Mouse (Mus musculus): ENCODE data around the gene Dusp13. TPM values are rescaled to one million over a fixed set of nuclear protein-coding genes. Genes with fewer than 3 reads are reported as not detected.

The Dusp13 gene
- polyA plus RNA-seq, 1 experiment from 2014 or later = not detected

- no peak overlapping the region for H3K27ac ChIP-seq (ENCODE audit: low read depth, low read length)
- 93% methylated on average over 4 of the region's 4 CpGs for WGBS
- H3K4me3 ChIP-seq (ENCODE audit: low read depth, low read length) = no peak overlapping the region
- no peaks in the 10 kb centered on the region for H3K4me1 ChIP-seq (ENCODE audit: control insufficient read depth, insufficient read depth, low read length)
- no peaks in the 10 kb centered on the region for H3K9me3 ChIP-seq (replicated peaks; ENCODE audit: control insufficient read depth, low read length)
- H3K36me3 ChIP-seq (ENCODE audit: control insufficient read depth, insufficient read depth, low read length) = no peaks in the 10 kb centered on the region
- no peak for DNase-seq (ENCODE audit: low spot score)
- H3K27me3 ChIP-seq (replicated peaks; ENCODE audit: control insufficient read depth, insufficient read depth, low read length) = no peaks in the 10 kb centered on the region
- ATAC-seq = no peak
- no peak overlapping the region for H3K9ac ChIP-seq (ENCODE audit: low read length)
- H3K4me2 ChIP-seq (ENCODE audit: low read length) = no peak overlapping the region
These were observed 8.5 kb downstream of the Dusp13 start for GRCm38 (mm10) chr14:21742441-21742840.

- H3K4me3 ChIP-seq (ENCODE audit: low read depth, low read length) = no peak overlapping the region
- DNase-seq (ENCODE audit: low spot score) (peak; percentile 91), ATAC-seq (peak; percentile 92)
- no peaks in the 10 kb centered on the region for H3K36me3 ChIP-seq (ENCODE audit: control insufficient read depth, insufficient read depth, low read length)
- H3K4me2 ChIP-seq (ENCODE audit: low read length) = no peak overlapping the region
- H3K4me1 ChIP-seq (ENCODE audit: control insufficient read depth, insufficient read depth, low read length) = no peaks in the 10 kb centered on the region
- 10% methylated on average over 4 of the region's 4 CpGs for WGBS
- no peaks in the 10 kb centered on the region for H3K9me3 ChIP-seq (replicated peaks; ENCODE audit: control insufficient read depth, low read length)
- no peaks in the 10 kb centered on the region for H3K27me3 ChIP-seq (replicated peaks; ENCODE audit: control insufficient read depth, insufficient read depth, low read length)
- H3K9ac ChIP-seq (ENCODE audit: low read length) = no peak overlapping the region; the same call in 1 of the 2 replicates
- no peak overlapping the region for H3K27ac ChIP-seq (ENCODE audit: low read depth, low read length)
These were observed 9.2 kb downstream of the Dusp13 start for GRCm38 (mm10) chr14:21741786-21742185.

- Histone ChIP-seq H3K27me3 (replicated peaks; ENCODE audit: control insufficient read depth, insufficient read depth, low read length) (no peaks in the 10 kb centered on the region), H3K4me3 (ENCODE audit: low read depth, low read length) (no peak overlapping the region), H3K27ac (ENCODE audit: low read depth, low read length) (no peak overlapping the region), H3K4me1 (ENCODE audit: control insufficient read depth, insufficient read depth, low read length) (no peaks in the 10 kb centered on the region), H3K4me2 (ENCODE audit: low read length) (no peak overlapping the region), H3K9ac (ENCODE audit: low read length) (no peak overlapping the region; the same call in 1 of the 2 replicates), H3K36me3 (ENCODE audit: control insufficient read depth, insufficient read depth, low read length) (no peaks in the 10 kb centered on the region), H3K9me3 (replicated peaks; ENCODE audit: control insufficient read depth, low read length) (no peaks in the 10 kb centered on the region)
- peak; percentile 9; the same call in 1 of the 2 replicates for ATAC-seq
- DNase-seq (ENCODE audit: low spot score) = no peak
- 91% methylated on average over 3 of the region's 3 CpGs for WGBS
These were observed 9.7 kb downstream of the Dusp13 start for GRCm38 (mm10) chr14:21741314-21741713.

- ATAC-seq (no peak), DNase-seq (ENCODE audit: low spot score) (no peak)
- 95% methylated on average over 7 of the region's 7 CpGs for WGBS
- Histone ChIP-seq H3K27ac (ENCODE audit: low read depth, low read length) (no peak overlapping the region), H3K27me3 (replicated peaks; ENCODE audit: control insufficient read depth, insufficient read depth, low read length) (no peaks in the 10 kb centered on the region), H3K4me3 (ENCODE audit: low read depth, low read length) (no peak overlapping the region), H3K9ac (ENCODE audit: low read length) (no peak overlapping the region), H3K36me3 (ENCODE audit: control insufficient read depth, insufficient read depth, low read length) (no peaks in the 10 kb centered on the region), H3K9me3 (replicated peaks; ENCODE audit: control insufficient read depth, low read length) (no peaks in the 10 kb centered on the region), H3K4me1 (ENCODE audit: control insufficient read depth, insufficient read depth, low read length) (no peaks in the 10 kb centered on the region), H3K4me2 (ENCODE audit: low read length) (no peak overlapping the region)
These were observed 10.6 kb downstream of the Dusp13 start for GRCm38 (mm10) chr14:21740345-21740744.

- H3K27me3 ChIP-seq (replicated peaks; ENCODE audit: control insufficient read depth, insufficient read depth, low read length) = no peaks in the 10 kb centered on the region
- no peaks in the 10 kb centered on the region for H3K9me3 ChIP-seq (replicated peaks; ENCODE audit: control insufficient read depth, low read length)
- no peak overlapping the region for H3K4me2 ChIP-seq (ENCODE audit: low read length)
- no peaks in the 10 kb centered on the region for H3K4me1 ChIP-seq (ENCODE audit: control insufficient read depth, insufficient read depth, low read length)
- 93% methylated on average over 15 of the region's 15 CpGs for WGBS
- H3K4me3 ChIP-seq (ENCODE audit: low read depth, low read length) = no peak overlapping the region
- DNase-seq (ENCODE audit: low spot score) = no peak
- no peak overlapping the region for H3K27ac ChIP-seq (ENCODE audit: low read depth, low read length)
- H3K9ac ChIP-seq (ENCODE audit: low read length) = no peak overlapping the region
- no peaks in the 10 kb centered on the region for H3K36me3 ChIP-seq (ENCODE audit: control insufficient read depth, insufficient read depth, low read length)
- no peak for ATAC-seq
These were observed 17.7 kb downstream of the Dusp13 start for GRCm38 (mm10) chr14:21733131-21733905.

- ATAC-seq (no peak), DNase-seq (ENCODE audit: low spot score) (no peak)
- Histone ChIP-seq H3K27me3 (replicated peaks; ENCODE audit: control insufficient read depth, insufficient read depth, low read length) (no peaks in the 10 kb centered on the region), H3K4me3 (ENCODE audit: low read depth, low read length) (no peak overlapping the region), H3K9me3 (replicated peaks; ENCODE audit: control insufficient read depth, low read length) (no peaks in the 10 kb centered on the region), H3K9ac (ENCODE audit: low read length) (no peak overlapping the region), H3K4me2 (ENCODE audit: low read length) (no peak overlapping the region), H3K4me1 (ENCODE audit: control insufficient read depth, insufficient read depth, low read length) (no peaks in the 10 kb centered on the region), H3K27ac (ENCODE audit: low read depth, low read length) (no peak overlapping the region), H3K36me3 (ENCODE audit: control insufficient read depth, insufficient read depth, low read length) (no peaks in the 10 kb centered on the region)
- 93% methylated on average over 4 of the region's 4 CpGs for WGBS
These were observed 21.0 kb downstream of the Dusp13 start for GRCm38 (mm10) chr14:21729936-21730335.

GRCm38 (mm10) chr14:21729031-21729732, 21.8 kb downstream of the Dusp13 start:
- Histone ChIP-seq H3K36me3 (ENCODE audit: control insufficient read depth, insufficient read depth, low read length) (no peaks in the 10 kb centered on the region), H3K27me3 (replicated peaks; ENCODE audit: control insufficient read depth, insufficient read depth, low read length) (no peaks in the 10 kb centered on the region), H3K9me3 (replicated peaks; ENCODE audit: control insufficient read depth, low read length) (no peaks in the 10 kb centered on the region), H3K4me1 (ENCODE audit: control insufficient read depth, insufficient read depth, low read length) (no peaks in the 10 kb centered on the region), H3K4me3 (ENCODE audit: low read depth, low read length) (no peak overlapping the region), H3K4me2 (ENCODE audit: low read length) (no peak overlapping the region), H3K27ac (ENCODE audit: low read depth, low read length) (no peak overlapping the region), H3K9ac (ENCODE audit: low read length) (no peak overlapping the region)
- ATAC-seq = no peak
- 78% methylated on average over 6 of the region's 6 CpGs for WGBS
- DNase-seq (ENCODE audit: low spot score) = no peak

- Histone ChIP-seq H3K9ac (ENCODE audit: low read length) (no peak overlapping the region), H3K4me1 (ENCODE audit: control insufficient read depth, insufficient read depth, low read length) (peaks cover 7% of the 10 kb centered on the region), H3K4me2 (ENCODE audit: low read length) (no peak overlapping the region), H3K27me3 (replicated peaks; ENCODE audit: control insufficient read depth, insufficient read depth, low read length) (no peaks in the 10 kb centered on the region), H3K4me3 (ENCODE audit: low read depth, low read length) (no peak overlapping the region), H3K27ac (ENCODE audit: low read depth, low read length) (no peak overlapping the region), H3K9me3 (replicated peaks; ENCODE audit: control insufficient read depth, low read length) (no peaks in the 10 kb centered on the region), H3K36me3 (ENCODE audit: control insufficient read depth, insufficient read depth, low read length) (no peaks in the 10 kb centered on the region)
- no peak for DNase-seq (ENCODE audit: low spot score)
- 44% methylated on average over 8 of the region's 8 CpGs for WGBS
- no peak for ATAC-seq
These were observed 28.8 kb downstream of the Dusp13 start for GRCm38 (mm10) chr14:21722021-21722698.

Data from forebrain, embryonic 14.5 days (tissue).